Comparison of ENCODE assay signal across 15 mouse cellular contexts in genomic region chr11:119038744-119039484, GRCm38 (mm10). TPM values are rescaled to one million over a fixed set of nuclear protein-coding genes. Genes with fewer than 3 reads are reported as not detected.
A peak's percentile ranks its signal among the peaks of the same experiment; 100 is the strongest.
DNase-seq lines count a peak whose midpoint lies in the region; ATAC-seq and TF ChIP-seq lines count a peak whose summit lies in the region.
"Had no signal": no experiment of that assay in that cellular context is flagged by ENCODE, and none has a peak within 500 bp of the region (broad histone marks: within the 10 kb centered on the region; RNA-seq: fewer than 3 reads in every experiment).

No protein-coding gene starts in this region.

- H3K4me2 ChIP-seq in heart, embryonic 12.5 days = peak overlapping the region; percentile 94; the same call in 1 of the 2 replicates
- H3K4me2 ChIP-seq in limb, embryonic 12.5 days = peak overlapping the region; percentile 92
- no peak overlapping the region for H3K4me2 ChIP-seq in stomach, postnatal 0 days (replicated peaks; ENCODE audit: low read depth)

- H3K36me3 ChIP-seq in heart, embryonic 12.5 days = peaks cover 10% of the 10 kb centered on the region
- peaks cover 9% of the 10 kb centered on the region for H3K36me3 ChIP-seq in limb, embryonic 12.5 days
- 0 out of 2 replicates have a peak, but pooled peaks cover 2% of the 10 kb centered on the region for H3K36me3 ChIP-seq in stomach, postnatal 0 days (ENCODE audit: control insufficient read depth, insufficient read depth, low read length)

- no peak for ATAC-seq in heart, embryonic 12.5 days (ENCODE audit: insufficient number of reproducible peaks, low FRiP score)
- no peak for ATAC-seq in limb, embryonic 12.5 days (ENCODE audit: insufficient number of reproducible peaks, insufficient read depth, low FRiP score, low TSS enrichment, low read depth)
- ATAC-seq in stomach, postnatal 0 days (ENCODE audit: low FRiP score, low TSS enrichment) = no peak

- peak overlapping the region; percentile 8; the same call in 1 of the 2 replicates for H3K9ac ChIP-seq in heart, embryonic 12.5 days
- H3K9ac ChIP-seq in limb, embryonic 12.5 days (replicated peaks) = no peak overlapping the region
- no peak overlapping the region for H3K9ac ChIP-seq in stomach, postnatal 0 days (ENCODE audit: low read length)
- H3K9ac ChIP-seq: liver, embryonic 13.5 days had no signal

- peaks cover 57% of the 10 kb centered on the region for H3K4me1 ChIP-seq in heart, embryonic 12.5 days (replicated peaks)
- peaks cover 88% of the 10 kb centered on the region for H3K4me1 ChIP-seq in limb, embryonic 12.5 days (replicated peaks)
- peaks cover 3% of the 10 kb centered on the region for H3K4me1 ChIP-seq in stomach, postnatal 0 days (replicated peaks; ENCODE audit: control insufficient read depth, insufficient read depth)

- no peaks in the 10 kb centered on the region for H3K9me3 ChIP-seq in heart, embryonic 12.5 days (replicated peaks)
- no peaks in the 10 kb centered on the region for H3K9me3 ChIP-seq in limb, embryonic 12.5 days
- no peaks in the 10 kb centered on the region for H3K9me3 ChIP-seq in stomach, postnatal 0 days (ENCODE audit: control insufficient read depth, low read length)
- H3K9me3 ChIP-seq: liver, embryonic 13.5 days had no signal

- TF ChIP-seq CTCF in stomach, postnatal 0 days (IDR thresholded peaks at IDR 0.05; ENCODE audit: low read depth) = no peak

- H3K27me3 ChIP-seq in heart, embryonic 12.5 days (replicated peaks) = peaks cover 76% of the 10 kb centered on the region
- H3K27me3 ChIP-seq in limb, embryonic 12.5 days = peaks cover 80% of the 10 kb centered on the region
- H3K27me3 ChIP-seq in stomach, postnatal 0 days (ENCODE audit: control insufficient read depth, insufficient read depth, low read length) = peaks cover 13% of the 10 kb centered on the region; the same call in 1 of the 2 replicates

- H3K27ac ChIP-seq in heart, embryonic 12.5 days (ENCODE audit: poor library complexity, severe bottlenecking) = no peak overlapping the region
- no peak overlapping the region; the same call in 1 of the 2 replicates for H3K27ac ChIP-seq in limb, embryonic 12.5 days
- no peak overlapping the region for H3K27ac ChIP-seq in stomach, postnatal 0 days (replicated peaks)
- H3K27ac ChIP-seq: heart, adult 2 months; liver, embryonic 13.5 days had no signal

- 54% methylated on average over 22 of the region's 22 CpGs for WGBS in heart, embryonic 12.5 days
- WGBS in limb, embryonic 12.5 days = 23% methylated on average over 22 of the region's 22 CpGs
- 78% methylated on average over 22 of the region's 22 CpGs for WGBS in stomach, postnatal 0 days

- no peak for DNase-seq in heart, adult 9 months (ENCODE audit: low spot score in 2 of 2)
- DNase-seq in thymus, postnatal 14 days = peak; percentile 18
- DNase-seq in thymus, postnatal 10 days (ENCODE audit: low spot score in 2 of 2) = no peak
- DNase-seq in stomach, postnatal 0 days (ENCODE audit: low spot score) = peak; percentile 13
- DNase-seq in left cerebral cortex, adult 8-10 months (ENCODE audit: low spot score in 2 of 2) = no peak
- DNase-seq in lung, postnatal 4 days = no peak
- DNase-seq: heart, adult 2 months; kidney, adult 11 months; liver, embryonic 13.5 days had no signal

- no peak for TF ChIP-seq EP300 in stomach, postnatal 0 days (optimal IDR thresholded peaks at IDR 0.05)

- H3K4me3 ChIP-seq in heart, embryonic 12.5 days = no peak overlapping the region
- H3K4me3 ChIP-seq in limb, embryonic 12.5 days (replicated peaks) = peak overlapping the region; percentile 73
- no peak overlapping the region for H3K4me3 ChIP-seq in stomach, postnatal 0 days (ENCODE audit: low read depth, low read length)
- H3K4me3 ChIP-seq: heart, adult 2 months had no signal

RNA-seq across cellular contexts. Expression of gene Cbx8, which starts 1.9 kb away (rescaled TPM):
- polyA plus RNA-seq in heart, embryonic 12.5 days (2016; fragmentation: Nextera tagmentation; extraction: Ambion mirVana) = 7.3 and 8.8 TPM in 2 replicates
- polyA plus RNA-seq in limb, embryonic 12.5 days (2016; fragmentation: Nextera tagmentation; extraction: Ambion mirVana) = 11.8 and 13.0 TPM in 2 replicates
- polyA plus RNA-seq in stomach, postnatal 0 days (2015; fragmentation: Nextera tagmentation; extraction: Ambion mirVana) = 4.6 and 5.1 TPM in 2 replicates
- 10 to 100 TPM in 2 of 4 experiments, 1 to 10 TPM in 2; 7.1 to 16.7 (median 11.1) TPM for total RNA-seq in left cerebral cortex, adult 8-10 months (2022)

RNA-seq across cellular contexts. Expression of gene Cbx2, which starts 16.2 kb away (rescaled TPM):
- polyA plus RNA-seq in heart, embryonic 12.5 days (2016; fragmentation: Nextera tagmentation; extraction: Ambion mirVana) = 29.3 and 30.5 TPM in 2 replicates
- polyA plus RNA-seq in limb, embryonic 12.5 days (2016; fragmentation: Nextera tagmentation; extraction: Ambion mirVana) = 121 and 122 TPM in 2 replicates
- 5.1 and 5.3 TPM in 2 replicates for polyA plus RNA-seq in stomach, postnatal 0 days (2015; fragmentation: Nextera tagmentation; extraction: Ambion mirVana)
- 1 to 10 TPM; 2.2 to 3.3 (median 2.6) TPM for total RNA-seq in left cerebral cortex, adult 8-10 months (2022)

RNA-seq across cellular contexts. Expression of gene Cbx4, which starts 47.1 kb away (rescaled TPM):
- polyA plus RNA-seq in heart, embryonic 12.5 days (2016; fragmentation: Nextera tagmentation; extraction: Ambion mirVana) = 13.2 and 14.9 TPM in 2 replicates
- polyA plus RNA-seq in limb, embryonic 12.5 days (2016; fragmentation: Nextera tagmentation; extraction: Ambion mirVana) = 9.8 and 12.5 TPM in 2 replicates
- 9.6 and 11.2 TPM in 2 replicates for polyA plus RNA-seq in stomach, postnatal 0 days (2015; fragmentation: Nextera tagmentation; extraction: Ambion mirVana)
- 10 to 100 TPM; 48.9 to 54.2 (median 50.0) TPM for total RNA-seq in left cerebral cortex, adult 8-10 months (2022)

RNA-seq across cellular contexts. Expression of gene Enpp7, which starts 50.9 kb away (rescaled TPM):
- not detected in 2 replicates for polyA plus RNA-seq in heart, embryonic 12.5 days (2016; fragmentation: Nextera tagmentation; extraction: Ambion mirVana)
- polyA plus RNA-seq in limb, embryonic 12.5 days (2016; fragmentation: Nextera tagmentation; extraction: Ambion mirVana) = not detected in 2 replicates
- not detected in 2 replicates for polyA plus RNA-seq in stomach, postnatal 0 days (2015; fragmentation: Nextera tagmentation; extraction: Ambion mirVana)
- total RNA-seq in left cerebral cortex, adult 8-10 months (2022) = not detected
- total RNA-seq: CH12.LX; heart, adult 2 months; layer of hippocampus, postnatal 10 days; monocyte, adult 5-6 weeks had no signal
- polyA plus RNA-seq: heart, adult 2 months; liver, embryonic 13.5 days; testis, adult 2 months had no signal

Comparison
In these comparisons a context has a peak if more than half of its experiments do, and no peak if none do; other contexts are left out.
1. DNase-seq: peak in thymus, postnatal 14 days (single experiment) and stomach, postnatal 0 days (single experiment); none in heart, adult 9 months (0 of 2), thymus, postnatal 10 days (0 of 2), left cerebral cortex, adult 8-10 months (0 of 2) and lung, postnatal 4 days (0 of 2).